Mouse (Mus musculus) megakaryocyte, embryonic 14.5 days (primary cell): ENCODE data around the gene Bend7.

ENCODE experiments used
- FLI1 ChIP-seq: IDR thresholded peaks from 2 replicates; pipeline ENCODE4 v1.6.1; 2012; ENCODE audit warnings: low read length, inconsistent platforms, mixed read lengths
- GATA1 ChIP-seq: IDR thresholded peaks from 3 replicates; pipeline ENCODE4 v1.6.1; 2012; ENCODE audit warnings: mixed read lengths, low read length, inconsistent platforms, borderline replicate concordance

GRCm38 (mm10) chr2:4669701-4670100 is 47.9 kb upstream of the Bend7 start:
- TF ChIP-seq FLI1 (no peak), GATA1 (no peak)
